Mouse (Mus musculus): ENCODE data around the gene Cfap54.

Gene Cfap54

DNA sequence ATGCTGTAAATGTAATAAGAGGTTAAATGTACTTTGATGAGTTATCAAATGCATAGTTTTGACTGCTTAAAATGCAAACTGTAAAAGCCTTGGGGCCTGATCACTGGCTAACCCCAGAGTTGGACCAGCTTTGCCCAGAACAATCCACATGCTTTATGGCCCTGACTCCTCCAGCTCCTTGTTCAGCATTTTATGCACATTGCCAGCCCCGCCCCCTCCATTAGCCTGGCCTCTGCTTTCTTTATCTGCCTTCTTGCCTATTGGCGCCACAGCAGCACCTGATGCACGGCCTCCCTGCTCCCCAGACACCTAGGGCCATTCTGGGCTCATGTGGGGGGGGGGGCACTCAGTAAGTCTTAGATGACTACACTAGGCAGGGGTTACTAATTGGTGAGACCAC, 17.8 kb downstream of the Cfap54 start:
- no peak for DNase-seq (ENCODE audit: extremely low read depth, low read depth, low spot score)

DNA sequence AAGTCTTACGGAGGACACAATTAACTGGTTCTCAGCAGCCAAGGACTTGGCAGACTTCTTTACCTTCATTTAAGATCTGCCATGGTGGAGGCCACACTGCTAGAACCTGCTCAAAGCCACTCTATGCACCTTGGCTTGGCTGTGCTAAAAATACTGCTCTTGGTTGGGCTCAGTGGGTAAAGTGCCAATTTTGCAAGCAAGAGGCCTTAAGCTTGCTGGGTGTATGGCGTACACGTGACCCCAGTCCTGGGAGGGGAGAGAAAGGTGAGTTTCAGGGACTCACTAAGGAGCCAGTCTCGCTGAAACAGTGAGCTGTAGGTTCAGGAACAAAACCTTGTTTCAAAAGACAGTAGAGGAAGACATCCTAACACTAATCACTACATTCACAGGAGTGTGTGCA, 19.0 kb downstream of the Cfap54 start:
- DNase-seq (ENCODE audit: extremely low read depth, low read depth, low spot score): no peak

DNA sequence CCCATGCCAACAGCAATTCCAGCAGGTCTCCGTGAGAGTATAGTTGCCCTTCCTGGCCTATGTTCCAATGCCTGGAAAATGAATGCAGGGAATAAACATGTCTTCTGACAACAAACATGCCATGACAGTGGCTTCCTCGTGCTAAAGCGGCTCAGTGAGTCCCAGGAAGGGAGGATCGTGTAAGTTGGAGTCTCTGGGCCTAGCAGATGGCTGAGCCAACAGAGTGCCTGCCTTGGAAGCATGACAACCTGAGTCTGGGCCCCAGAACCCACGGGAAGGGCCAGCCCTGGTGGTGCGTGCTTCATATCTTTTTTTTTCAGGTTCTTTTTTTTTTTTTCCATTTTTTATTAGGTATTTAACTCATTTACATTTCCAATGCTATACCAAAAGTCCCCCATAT, 27.6 kb downstream of the Cfap54 start:
- DNase-seq (ENCODE audit: extremely low read depth, low read depth, low spot score): no peak

DNA sequence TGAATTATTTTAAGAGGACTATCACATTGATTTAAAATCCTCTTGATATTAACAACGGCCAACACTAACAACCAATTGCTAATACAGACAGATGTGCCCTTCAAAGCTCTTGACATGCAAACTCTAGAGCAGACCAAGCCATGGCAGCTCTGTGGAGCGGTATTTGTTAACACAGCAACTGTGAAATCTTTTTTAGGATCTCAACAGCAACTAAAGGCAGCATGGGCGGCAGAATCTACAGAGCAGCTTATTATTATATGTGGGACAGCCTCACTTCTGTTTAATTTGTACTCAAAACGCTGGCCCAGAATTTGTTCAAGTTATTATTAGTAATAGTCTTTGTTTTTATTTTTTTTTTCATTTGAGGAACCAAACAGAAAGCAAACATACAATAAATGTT, 28.1 kb downstream of the Cfap54 start:
- DNase-seq (ENCODE audit: extremely low read depth, low read depth, low spot score): no peak

DNA sequence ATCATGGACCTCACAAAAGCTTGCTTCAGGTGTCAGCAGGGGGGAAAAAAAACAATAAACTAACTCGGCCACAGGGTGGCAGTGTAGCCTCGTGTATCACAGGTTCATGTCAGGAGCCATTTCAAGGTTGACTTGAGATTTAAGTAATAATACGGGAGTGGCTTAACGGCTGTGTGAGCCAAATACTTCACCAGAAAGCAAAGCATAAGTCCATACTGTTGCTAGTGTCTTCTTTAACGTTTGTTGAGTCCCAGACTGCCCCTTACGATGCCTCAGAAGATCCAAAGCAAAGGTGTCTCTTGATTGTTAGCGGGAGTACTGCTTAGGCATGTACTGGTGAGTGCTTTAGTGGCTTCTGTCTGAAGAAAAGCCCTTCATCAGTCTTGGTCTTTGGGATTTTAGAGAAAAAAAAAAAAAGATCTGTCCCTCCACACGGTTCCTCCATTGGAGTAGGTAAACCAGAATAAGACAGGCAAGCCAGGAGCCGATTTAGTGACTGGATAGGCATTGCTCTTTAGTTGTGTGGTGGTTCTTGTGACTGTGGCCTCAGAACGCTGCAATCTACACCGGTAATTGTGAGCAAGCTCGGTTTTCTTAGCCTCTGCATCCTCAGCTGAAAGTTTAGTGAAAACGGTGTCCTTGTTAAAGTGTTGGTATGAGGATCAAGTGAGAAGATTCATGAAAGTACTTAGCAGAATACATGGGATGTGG, 30.2 kb downstream of the Cfap54 start:
- DNase-seq (ENCODE audit: extremely low read depth, low read depth, low spot score): peak; percentile 4

DNA sequence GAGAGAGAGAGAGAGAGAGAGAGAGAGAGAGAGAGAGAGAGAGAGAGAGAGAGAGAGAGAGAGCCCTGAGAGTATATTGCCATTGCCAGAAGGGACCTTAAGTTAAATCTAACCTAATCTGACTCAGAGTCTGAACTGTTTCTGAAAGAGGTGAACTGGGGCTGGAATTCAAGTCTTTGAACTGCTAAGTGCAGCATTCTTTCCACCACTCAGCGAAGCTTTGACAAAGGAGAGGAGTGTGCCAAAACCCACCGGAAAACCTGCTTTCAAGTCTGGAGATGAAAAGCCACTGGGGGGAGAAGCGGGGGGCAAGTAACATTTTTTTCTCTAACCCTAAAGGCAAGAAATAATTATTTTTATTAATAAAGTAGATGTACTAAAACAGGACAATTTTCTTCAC, 30.8 kb downstream of the Cfap54 start:
- no peak for DNase-seq (ENCODE audit: extremely low read depth, low read depth, low spot score)

GRCm38 (mm10) chr10:93043195-93043594, 38.2 kb downstream of the Cfap54 start:
- no peak for DNase-seq (ENCODE audit: extremely low read depth, low read depth, low spot score)

DNA sequence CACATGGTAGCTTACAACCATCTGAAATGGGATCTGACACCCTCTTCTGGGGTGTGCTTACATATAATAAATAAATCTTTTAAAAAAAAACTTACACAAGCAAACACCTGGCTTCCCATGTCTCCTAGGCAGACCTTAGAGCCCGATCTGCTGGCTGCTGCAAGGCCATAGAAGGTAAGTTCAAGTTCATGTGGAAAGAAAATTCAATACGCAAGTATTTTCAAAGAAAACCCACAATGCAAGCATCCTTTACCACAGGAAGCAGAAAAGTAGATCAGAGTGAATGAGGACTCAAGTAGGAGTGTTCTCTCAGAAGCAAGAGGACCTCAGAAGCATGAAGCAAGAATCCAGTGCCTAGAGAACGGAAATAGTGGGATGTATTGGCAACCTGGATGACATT, 39.6 kb downstream of the Cfap54 start:
- DNase-seq (ENCODE audit: extremely low read depth, low read depth, low spot score): no peak

DNA sequence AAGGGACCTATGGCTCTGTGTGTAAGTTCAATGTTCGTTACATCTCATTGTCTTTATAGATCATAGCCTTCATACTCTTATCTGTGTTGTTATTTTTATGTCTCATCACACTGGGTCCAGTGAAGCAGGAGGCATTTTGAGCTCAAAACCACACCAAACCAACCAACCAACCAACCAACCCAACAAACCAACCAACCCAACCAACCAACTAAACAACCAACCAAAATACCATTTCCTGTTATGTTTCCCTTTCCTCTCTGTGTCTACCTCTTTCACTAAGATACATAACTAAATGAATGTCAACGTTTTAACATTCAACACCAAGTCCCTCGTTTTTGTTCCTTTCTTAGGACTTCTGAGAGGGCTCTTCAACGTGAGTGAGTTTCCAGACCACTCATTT, 40.0 kb downstream of the Cfap54 start:
- DNase-seq (ENCODE audit: extremely low read depth, low read depth, low spot score): no peak

DNA sequence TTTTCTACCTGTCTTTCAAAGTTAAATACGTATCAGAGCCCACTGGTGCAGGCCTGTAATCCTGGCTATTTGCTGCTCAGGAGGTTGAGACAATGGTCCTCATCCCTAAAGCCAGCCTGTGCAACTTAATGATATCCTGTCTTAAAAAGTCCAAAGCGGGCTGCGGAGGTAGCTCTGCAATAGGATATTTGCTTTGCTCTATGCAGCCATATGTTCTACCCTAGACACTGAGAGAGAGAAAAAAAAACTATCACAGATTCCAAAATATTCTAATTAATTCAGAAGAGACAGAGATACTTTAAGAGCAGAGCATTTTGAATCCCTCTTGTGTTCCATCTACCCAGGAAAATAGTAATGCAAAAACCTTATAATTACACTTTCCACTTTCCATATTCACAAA, 44.9 kb downstream of the Cfap54 start:
- DNase-seq (ENCODE audit: extremely low read depth, low read depth, low spot score): no peak

DNA sequence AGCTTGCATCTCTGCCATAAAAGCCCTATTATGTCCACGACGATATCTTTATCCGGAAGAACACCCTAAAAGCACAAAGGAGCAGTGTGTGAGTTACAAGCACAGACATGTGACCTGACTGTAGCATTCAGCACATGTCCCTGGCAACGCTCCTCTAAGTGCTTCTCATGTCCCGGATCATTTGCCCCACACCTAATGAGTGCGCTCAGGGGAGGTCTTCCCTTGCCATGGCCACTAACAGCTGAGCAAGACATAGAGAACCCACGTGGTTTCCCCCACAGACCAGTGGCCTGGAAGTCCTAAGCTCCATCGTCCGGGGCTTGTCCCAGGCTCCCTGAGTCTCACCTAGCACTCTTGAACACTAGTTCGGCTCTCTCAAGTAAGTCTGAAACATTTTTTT, 45.9 kb downstream of the Cfap54 start:
- no peak for DNase-seq (ENCODE audit: extremely low read depth, low read depth, low spot score)

- no peak for DNase-seq (ENCODE audit: extremely low read depth, low read depth, low spot score)
These were observed 58.1 kb downstream of the Cfap54 start for GRCm38 (mm10) chr10:93023295-93023694.

DNA sequence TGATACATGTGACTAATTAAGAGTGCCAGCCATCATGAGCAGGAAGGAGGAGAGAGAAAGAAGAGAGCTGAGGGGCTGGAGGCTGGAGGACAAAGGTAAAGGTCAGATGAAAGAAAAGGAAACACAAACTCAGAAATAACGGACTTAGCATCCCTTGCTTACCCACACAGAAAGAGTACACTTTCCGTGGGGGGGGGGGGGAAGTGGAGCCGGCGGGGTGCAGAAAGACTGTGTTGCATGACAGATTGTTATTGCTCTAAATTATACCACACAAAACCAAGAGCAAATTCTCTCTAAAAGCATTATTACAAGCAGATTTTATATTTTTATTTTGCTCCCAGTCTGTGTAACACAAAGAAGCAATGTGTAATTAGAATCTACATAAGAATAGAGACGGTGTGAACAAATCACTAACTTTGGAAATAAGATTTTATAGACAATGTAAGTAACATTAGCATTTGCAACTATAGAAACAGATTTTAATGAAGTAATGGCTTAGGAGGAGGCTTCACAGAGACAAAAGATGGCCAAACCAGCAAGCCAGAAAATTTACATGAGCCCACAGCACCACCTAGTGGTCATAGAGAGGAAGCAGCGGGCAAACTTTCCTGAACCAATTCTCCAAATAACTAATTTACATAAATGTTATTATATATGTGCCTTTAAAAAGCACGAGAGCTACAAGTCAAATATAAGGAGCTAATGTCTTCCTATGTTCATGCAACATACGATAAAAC, 67.2 kb downstream of the Cfap54 start:
- no peak for DNase-seq (ENCODE audit: extremely low read depth, low read depth, low spot score)

- DNase-seq (ENCODE audit: extremely low read depth, low read depth, low spot score): no peak
These were observed 70.3 kb downstream of the Cfap54 start for GRCm38 (mm10) chr10:93011085-93011484.

DNA sequence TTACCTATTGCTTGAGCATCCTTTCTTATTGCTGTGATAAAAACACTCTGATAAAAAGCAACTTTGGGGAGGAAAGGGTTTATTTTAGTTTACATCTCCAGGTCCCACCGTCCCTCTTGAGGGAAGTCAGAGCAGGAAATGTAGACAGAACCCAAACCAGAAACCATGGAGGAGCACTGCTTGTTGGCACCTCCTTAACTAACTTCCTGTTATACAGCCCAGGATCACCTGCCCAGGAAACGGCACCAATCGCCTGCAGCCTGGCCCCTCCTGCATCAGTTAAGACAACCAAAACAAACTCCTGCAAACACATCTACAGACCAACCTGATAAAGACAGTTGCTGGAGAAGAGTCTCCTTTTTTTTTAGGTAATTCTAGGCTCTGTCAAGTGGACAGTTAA, 74.4 kb downstream of the Cfap54 start:
- no peak for DNase-seq (ENCODE audit: extremely low read depth, low read depth, low spot score)

GRCm38 (mm10) chr10:93006405-93006804, 75.0 kb downstream of the Cfap54 start:
- DNase-seq (ENCODE audit: extremely low read depth, low read depth, low spot score): no peak

DNA sequence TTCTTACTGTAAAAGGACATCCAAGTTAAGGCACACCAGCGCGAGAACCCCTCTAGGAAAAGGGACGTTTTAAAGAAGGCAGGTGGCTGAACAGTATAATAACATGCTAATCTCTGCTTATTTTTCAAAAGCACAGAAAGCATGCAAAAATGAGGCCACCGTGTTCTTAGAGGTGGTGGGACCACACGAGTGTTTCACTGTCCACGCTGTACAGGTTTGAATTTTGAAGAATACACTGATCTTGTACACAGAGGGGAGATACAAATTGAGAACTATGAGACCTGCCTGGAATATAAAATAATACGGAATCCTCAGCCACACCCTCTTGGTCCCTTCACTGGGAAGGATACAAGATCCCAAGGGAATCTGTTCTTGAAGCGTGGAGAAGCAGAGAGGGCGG, 82.9 kb downstream of the Cfap54 start:
- no peak for DNase-seq (ENCODE audit: extremely low read depth, low read depth, low spot score)

- no peak for DNase-seq (ENCODE audit: extremely low read depth, low read depth, low spot score)
These were observed 86.2 kb downstream of the Cfap54 start for GRCm38 (mm10) chr10:92995186-92995585.

- no peak for DNase-seq (ENCODE audit: extremely low read depth, low read depth, low spot score)
These were observed 87.1 kb downstream of the Cfap54 start for GRCm38 (mm10) chr10:92994340-92994739.

- no peak for DNase-seq (ENCODE audit: extremely low read depth, low read depth, low spot score)
These were observed 88.9 kb downstream of the Cfap54 start for GRCm38 (mm10) chr10:92992526-92992925.

DNA sequence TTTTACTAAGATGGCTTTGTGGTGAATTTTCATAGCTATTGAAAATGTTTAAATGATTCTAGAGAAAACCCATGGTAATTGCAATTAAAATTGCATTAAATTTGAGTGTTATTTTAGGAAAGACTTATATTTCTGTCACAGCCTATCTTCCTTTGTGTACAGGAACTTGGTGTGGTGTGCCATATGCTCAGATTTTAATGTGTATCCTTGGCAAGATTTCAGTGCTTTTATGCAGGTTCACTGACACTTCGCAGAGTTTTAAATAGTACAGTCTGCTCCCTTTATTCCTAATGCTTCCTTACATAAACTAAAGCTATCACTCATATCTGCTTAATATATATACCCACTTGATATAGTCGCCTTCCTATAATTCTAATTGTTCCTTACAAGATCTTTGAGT, 90.8 kb downstream of the Cfap54 start:
- no peak for DNase-seq (ENCODE audit: extremely low read depth, low read depth, low spot score)

GRCm38 (mm10) chr10:92965134-92965533, 116.3 kb downstream of the Cfap54 start:
- no peak for DNase-seq (ENCODE audit: extremely low read depth, low read depth, low spot score)

DNA sequence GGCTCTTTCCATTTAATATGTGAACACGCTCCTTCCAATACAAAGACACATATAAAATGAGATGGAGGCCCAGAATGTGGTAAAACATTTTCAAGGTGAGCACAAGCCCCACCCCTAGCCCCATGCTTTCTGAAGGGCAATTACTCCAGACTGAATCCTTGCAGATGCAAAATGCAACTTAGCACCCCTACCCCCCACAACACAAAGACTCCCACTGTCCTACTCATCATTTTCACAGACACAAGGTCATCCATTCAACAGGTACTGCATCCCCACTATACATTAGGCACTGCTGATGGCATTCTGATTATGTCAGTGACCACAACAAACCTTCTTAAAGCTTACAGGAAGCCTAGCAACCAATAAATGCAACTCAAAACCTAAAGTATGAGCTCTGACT, 131.4 kb downstream of the Cfap54 start:
- DNase-seq (ENCODE audit: extremely low read depth, low read depth, low spot score): no peak
